Mouse (Mus musculus): Measurements from ENCODE around the gene Prep.

DNA sequence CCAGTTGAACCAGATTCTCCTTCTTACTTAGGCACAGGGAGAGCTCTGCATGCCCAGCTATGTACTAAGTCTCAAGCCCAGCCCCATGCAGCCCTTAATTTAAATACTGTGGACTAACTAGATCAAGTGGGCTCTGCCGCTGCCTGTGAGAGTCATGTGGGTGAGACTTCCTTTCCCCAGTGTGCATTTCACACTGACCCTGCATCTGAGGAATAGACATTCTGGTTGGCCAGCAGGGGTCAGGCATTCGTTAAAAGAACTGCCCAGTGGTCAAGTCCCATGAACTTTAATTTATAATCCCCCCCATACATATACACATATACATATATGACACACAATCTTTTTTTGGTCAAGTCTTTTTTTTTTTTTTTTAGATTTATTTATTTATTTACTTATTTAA is 15.7 kb downstream of the Prep start:
- no peak for TF ChIP-seq CTCF (IDR thresholded peaks at IDR 0.05; ENCODE audit: extremely low read depth, insufficient read depth, insufficient read length, insufficient replicate concordance)
- no peak for TF ChIP-seq POLR2A (IDR thresholded peaks at IDR 0.05; ENCODE audit: low read depth, low read length)

All from spleen, adult 2 months (tissue).